Mouse (Mus musculus): ENCODE data around the gene Mlec. TPM values are rescaled to one million over a fixed set of nuclear protein-coding genes. Genes with fewer than 3 reads are reported as not detected.

Gene Mlec
- polyA plus RNA-seq, 1 experiment, result 80.2 TPM

GRCm38 (mm10) chr5:115145976-115146746 lies 11.8 kb downstream of the Mlec start:
- TF ChIP-seq POLR2A (IDR thresholded peaks at IDR 0.05; ENCODE audit: borderline replicate concordance, insufficient read depth, low read length) (no peak), CTCF (IDR thresholded peaks at IDR 0.05; ENCODE audit: borderline replicate concordance, insufficient read depth, low read depth, low read length) (no peak)
- 82% methylated on average over 6 of the region's 6 CpGs for WGBS
- Histone ChIP-seq H3K4me3 (replicated peaks; ENCODE audit: insufficient read depth, low read depth, low read length) (no peak overlapping the region), H3K27ac (ENCODE audit: insufficient read depth, low read length) (no peak overlapping the region), H3K4me1 (ENCODE audit: control insufficient read depth, insufficient read depth, low read length) (peaks cover 15% of the 10 kb centered on the region), H3K27me3 (ENCODE audit: control insufficient read depth, insufficient read depth, low read length) (no peaks in the 10 kb centered on the region)
- no peak for DNase-seq

DNA sequence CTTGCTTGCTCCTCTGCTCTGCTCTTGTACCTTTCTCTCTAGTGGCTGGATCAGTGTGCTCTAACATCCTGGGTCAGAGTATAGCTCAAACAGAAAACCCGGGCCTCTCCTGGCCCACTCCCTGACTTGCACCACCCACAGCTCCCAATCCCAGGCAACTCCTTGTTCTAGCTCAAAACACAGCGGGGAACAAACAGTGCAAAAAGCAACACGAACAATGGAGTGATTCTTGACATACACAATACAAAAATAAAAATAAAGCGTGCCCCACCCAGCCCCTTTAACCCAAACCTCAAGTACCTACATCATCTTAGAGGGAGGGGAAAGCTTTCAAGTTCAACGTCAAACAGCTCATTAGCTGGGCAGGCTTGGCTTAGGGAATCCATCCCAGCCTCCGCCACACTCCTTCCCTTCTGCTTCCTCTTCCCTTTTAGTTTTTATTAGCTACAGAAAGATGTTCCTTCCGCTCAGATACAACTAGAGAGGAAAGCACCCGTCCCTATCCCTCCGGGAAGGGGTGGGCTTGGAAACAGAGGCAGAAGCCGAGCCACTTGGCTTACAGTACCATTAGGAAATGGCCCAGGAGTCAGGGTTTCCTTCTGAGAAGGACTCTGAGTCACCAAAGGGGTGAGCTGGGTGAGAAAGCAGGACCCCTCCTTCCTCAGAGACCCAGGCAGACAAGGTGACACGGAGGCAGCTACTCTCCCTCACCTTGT lies 12.6 kb downstream of the Mlec start:
- WGBS, result 71% methylated on average over 11 of the region's 11 CpGs
- no peak overlapping the region for H3K27ac ChIP-seq (ENCODE audit: insufficient read depth, low read length)
- DNase-seq, result no peak
- no peaks in the 10 kb centered on the region for H3K27me3 ChIP-seq (ENCODE audit: control insufficient read depth, insufficient read depth, low read length)
- H3K4me3 ChIP-seq (replicated peaks; ENCODE audit: insufficient read depth, low read depth, low read length), result no peak overlapping the region
- TF ChIP-seq POLR2A (IDR thresholded peaks at IDR 0.05; ENCODE audit: borderline replicate concordance, insufficient read depth, low read length), result no peak
- TF ChIP-seq CTCF (IDR thresholded peaks at IDR 0.05; ENCODE audit: borderline replicate concordance, insufficient read depth, low read depth, low read length), result no peak
- peaks cover 15% of the 10 kb centered on the region for H3K4me1 ChIP-seq (ENCODE audit: control insufficient read depth, insufficient read depth, low read length)

DNA sequence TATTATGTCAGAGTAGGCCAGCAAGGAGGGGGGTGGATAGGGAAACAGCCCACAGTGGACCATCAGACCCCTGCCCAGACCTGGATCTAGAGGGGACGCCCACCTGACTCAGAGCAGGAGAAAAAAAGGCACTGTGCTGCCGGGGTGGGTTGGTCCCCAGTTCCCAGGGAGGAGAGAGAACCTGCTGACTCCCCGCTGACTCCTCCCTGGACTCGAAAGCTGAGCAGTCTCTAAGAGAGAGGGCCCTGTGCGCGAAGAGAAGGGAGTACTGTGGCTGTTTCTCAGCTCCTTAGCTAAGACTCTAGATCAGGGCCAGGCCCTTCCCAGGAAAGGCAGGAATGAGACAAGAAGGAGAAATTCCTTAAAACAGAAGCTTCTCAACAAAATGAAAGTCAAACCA lies 13.5 kb downstream of the Mlec start:
- DNase-seq, result no peak
- WGBS, result 75% methylated on average over 6 of the region's 6 CpGs
- Histone ChIP-seq H3K27ac (ENCODE audit: insufficient read depth, low read length) (no peak overlapping the region), H3K4me1 (ENCODE audit: control insufficient read depth, insufficient read depth, low read length) (peaks cover 15% of the 10 kb centered on the region), H3K27me3 (ENCODE audit: control insufficient read depth, insufficient read depth, low read length) (no peaks in the 10 kb centered on the region), H3K4me3 (replicated peaks; ENCODE audit: insufficient read depth, low read depth, low read length) (no peak overlapping the region)
- TF ChIP-seq POLR2A (IDR thresholded peaks at IDR 0.05; ENCODE audit: borderline replicate concordance, insufficient read depth, low read length), result no peak
- TF ChIP-seq CTCF (IDR thresholded peaks at IDR 0.05; ENCODE audit: borderline replicate concordance, insufficient read depth, low read depth, low read length), result no peak

GRCm38 (mm10) chr5:115143552-115143951 lies 14.4 kb downstream of the Mlec start:
- no peak for TF ChIP-seq CTCF (IDR thresholded peaks at IDR 0.05; ENCODE audit: borderline replicate concordance, insufficient read depth, low read depth, low read length)
- Histone ChIP-seq H3K27ac (ENCODE audit: insufficient read depth, low read length) (peak overlapping the region; percentile 4; the same call in 1 of the 2 replicates), H3K27me3 (ENCODE audit: control insufficient read depth, insufficient read depth, low read length) (no peaks in the 10 kb centered on the region), H3K4me3 (replicated peaks; ENCODE audit: insufficient read depth, low read depth, low read length) (no peak overlapping the region), H3K4me1 (ENCODE audit: control insufficient read depth, insufficient read depth, low read length) (peaks cover 15% of the 10 kb centered on the region)
- DNase-seq, result peak; percentile 53 to 58
- 8% methylated on average over 10 of the region's 10 CpGs for WGBS

DNA sequence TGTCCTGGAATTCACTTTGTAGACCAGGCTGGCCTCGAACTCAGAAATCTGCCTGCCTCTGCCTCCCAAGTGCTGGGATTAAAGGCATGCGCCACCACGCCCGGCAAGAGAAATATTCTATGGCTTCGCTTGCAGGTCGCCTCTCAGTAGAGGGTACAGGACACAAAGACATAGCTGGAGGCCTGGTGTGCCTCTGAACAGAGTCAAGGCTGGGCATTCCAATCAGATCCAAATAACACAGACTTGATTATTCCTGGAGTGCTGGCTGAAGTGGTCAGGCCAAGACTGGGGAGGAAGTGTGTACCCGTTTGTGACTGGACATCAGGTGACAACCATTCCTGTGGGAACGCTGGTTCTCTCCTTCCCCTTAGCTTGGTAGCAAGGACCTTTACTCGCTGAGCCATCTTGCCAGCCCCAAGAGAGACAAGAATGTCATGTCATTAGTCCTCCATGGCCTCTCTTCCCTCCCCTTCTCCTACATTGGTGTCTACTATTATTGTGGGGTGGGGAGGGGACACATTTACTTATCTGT lies 15.7 kb downstream of the Mlec start:
- no peak for TF ChIP-seq CTCF (IDR thresholded peaks at IDR 0.05; ENCODE audit: borderline replicate concordance, insufficient read depth, low read depth, low read length)
- Histone ChIP-seq H3K27ac (ENCODE audit: insufficient read depth, low read length) (no peak overlapping the region), H3K4me1 (ENCODE audit: control insufficient read depth, insufficient read depth, low read length) (peaks cover 15% of the 10 kb centered on the region), H3K27me3 (ENCODE audit: control insufficient read depth, insufficient read depth, low read length) (no peaks in the 10 kb centered on the region), H3K4me3 (replicated peaks; ENCODE audit: insufficient read depth, low read depth, low read length) (no peak overlapping the region)
- no peak for DNase-seq
- 85% methylated on average over 9 of the region's 9 CpGs for WGBS

GRCm38 (mm10) chr5:115140726-115141125 lies 17.3 kb downstream of the Mlec start:
- Histone ChIP-seq H3K27ac (ENCODE audit: insufficient read depth, low read length) (no peak overlapping the region), H3K4me3 (replicated peaks; ENCODE audit: insufficient read depth, low read depth, low read length) (no peak overlapping the region), H3K4me1 (ENCODE audit: control insufficient read depth, insufficient read depth, low read length) (peaks cover 15% of the 10 kb centered on the region), H3K27me3 (ENCODE audit: control insufficient read depth, insufficient read depth, low read length) (no peaks in the 10 kb centered on the region)
- no peak for DNase-seq
- TF ChIP-seq POLR2A (IDR thresholded peaks at IDR 0.05; ENCODE audit: borderline replicate concordance, insufficient read depth, low read length), result no peak
- TF ChIP-seq CTCF (IDR thresholded peaks at IDR 0.05; ENCODE audit: borderline replicate concordance, insufficient read depth, low read depth, low read length), result no peak
- 70% methylated on average over 3 of the region's 3 CpGs for WGBS

DNA sequence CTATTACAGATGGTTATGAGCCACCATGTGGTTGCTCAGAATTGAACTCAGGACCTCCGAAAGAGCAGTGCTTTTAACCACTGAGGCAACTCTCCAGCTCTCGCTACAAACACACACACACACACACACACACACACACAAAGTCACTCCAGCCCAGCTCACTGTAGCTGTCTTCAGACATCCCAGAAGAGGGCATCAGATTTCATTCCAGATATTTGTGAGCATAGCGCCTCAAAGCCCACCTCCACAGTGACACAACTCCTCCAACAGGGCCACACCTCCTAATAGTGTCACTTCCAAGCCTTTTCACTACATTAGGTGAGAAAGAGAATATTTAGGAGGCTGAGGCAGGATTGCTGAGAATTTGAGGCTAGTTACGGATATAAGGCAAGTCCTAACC lies 18.9 kb downstream of the Mlec start:
- H3K4me3 ChIP-seq (replicated peaks; ENCODE audit: insufficient read depth, low read depth, low read length), result no peak overlapping the region
- H3K27ac ChIP-seq (ENCODE audit: insufficient read depth, low read length), result no peak overlapping the region
- no peak for DNase-seq
- TF ChIP-seq POLR2A (IDR thresholded peaks at IDR 0.05; ENCODE audit: borderline replicate concordance, insufficient read depth, low read length), result no peak
- TF ChIP-seq CTCF (IDR thresholded peaks at IDR 0.05; ENCODE audit: borderline replicate concordance, insufficient read depth, low read depth, low read length), result no peak
- H3K27me3 ChIP-seq (ENCODE audit: control insufficient read depth, insufficient read depth, low read length), result no peaks in the 10 kb centered on the region
- H3K4me1 ChIP-seq (ENCODE audit: control insufficient read depth, insufficient read depth, low read length), result peaks cover 13% of the 10 kb centered on the region
- 86% methylated on average over 4 of the region's 4 CpGs for WGBS

Data from cerebellum, adult 2 months (tissue).